Mouse (Mus musculus): ENCODE data around the gene Poc1a.

Poc1a gene

GRCm38 (mm10) chr9:106280808-106281544, at the start of gene Poc1a:
Gene Poc1a (plus strand): TSS chr9:106281061.
- peak; percentile 92 to 95 for DNase-seq

- DNase-seq: no peak
Observed at GRCm38 (mm10) chr9:106231220-106231619, 49.6 kb upstream of the Poc1a start.

- no peak for DNase-seq
Observed at GRCm38 (mm10) chr9:106231816-106232215, 49.0 kb upstream of the Poc1a start.

- DNase-seq: no peak
Observed at GRCm38 (mm10) chr9:106232956-106233355, 47.9 kb upstream of the Poc1a start.

- DNase-seq: no peak
Observed at GRCm38 (mm10) chr9:106233953-106234352, 46.9 kb upstream of the Poc1a start.

GRCm38 (mm10) chr9:106235194-106235830, 45.5 kb upstream of the Poc1a start:
- no peak for DNase-seq

- DNase-seq: no peak
Observed at GRCm38 (mm10) chr9:106236156-106236817, 44.6 kb upstream of the Poc1a start.

GRCm38 (mm10) chr9:106236818-106237211, 44.0 kb upstream of the Poc1a start:
- DNase-seq: no peak

- no peak for DNase-seq
Observed at GRCm38 (mm10) chr9:106237401-106237800, 43.5 kb upstream of the Poc1a start.

- no peak for DNase-seq
Observed at GRCm38 (mm10) chr9:106237878-106238277, 43.0 kb upstream of the Poc1a start.

- no peak for DNase-seq
Observed at GRCm38 (mm10) chr9:106241541-106242164, 39.2 kb upstream of the Poc1a start.

GRCm38 (mm10) chr9:106242813-106243488, 37.9 kb upstream of the Poc1a start:
- DNase-seq: no peak

GRCm38 (mm10) chr9:106249550-106249949, 31.3 kb upstream of the Poc1a start:
- DNase-seq: no peak

GRCm38 (mm10) chr9:106250245-106250644, 30.6 kb upstream of the Poc1a start:
- no peak for DNase-seq

- no peak for DNase-seq
Observed at GRCm38 (mm10) chr9:106251066-106251465, 29.8 kb upstream of the Poc1a start.

- DNase-seq: no peak
Observed at GRCm38 (mm10) chr9:106254001-106254400, 26.9 kb upstream of the Poc1a start.

GRCm38 (mm10) chr9:106258412-106258811, 22.4 kb upstream of the Poc1a start:
- DNase-seq: no peak

GRCm38 (mm10) chr9:106258990-106259389, 21.9 kb upstream of the Poc1a start:
- no peak for DNase-seq

- no peak for DNase-seq
Observed at GRCm38 (mm10) chr9:106261058-106261457, 19.8 kb upstream of the Poc1a start.

GRCm38 (mm10) chr9:106261491-106261890, 19.4 kb upstream of the Poc1a start:
- DNase-seq: no peak

GRCm38 (mm10) chr9:106262075-106262474, 18.8 kb upstream of the Poc1a start:
- DNase-seq: no peak

- DNase-seq: no peak
Observed at GRCm38 (mm10) chr9:106263381-106263924, 17.4 kb upstream of the Poc1a start.
